Mouse (Mus musculus) stomach, embryonic 16.5 days (tissue): Measurements from ENCODE around the gene Podxl2. TPM values are rescaled to one million over a fixed set of nuclear protein-coding genes. Genes with fewer than 3 reads are reported as not detected.
A peak's percentile ranks its signal among the peaks of the same experiment; 100 is the strongest.

Source experiments
- ATAC-seq: fragments of 200-750 bp; cut with Nextera tagmentation; 2 replicates; pipeline ENCODE4 v1.8.0; 2017; ENCODE audit warnings: moderate number of reproducible peaks, moderate TSS enrichment; ENCODE audit not compliant: insufficient read depth, low FRiP score
- H3K27ac ChIP-seq: fragments of 300-500 bp; sonication (generic); 2 replicates; pipeline ENCODE4 v1.5.1; 2014; ENCODE audit warnings: low read length
- H3K27me3 ChIP-seq: fragments of 300-500 bp; sonication (generic); 2 replicates; pipeline ENCODE4 v1.6.1; 2014; ENCODE audit warnings: low read length, control low read depth, mixed read lengths; ENCODE audit not compliant: control insufficient read depth, insufficient read depth
- H3K36me3 ChIP-seq: fragments of 300-500 bp; sonication (generic); 2 replicates; pipeline ENCODE4 v1.6.1; 2014; ENCODE audit warnings: low read length; ENCODE audit not compliant: control insufficient read depth, insufficient read depth
- H3K4me1 ChIP-seq: fragments of 300-500 bp; sonication (generic); 2 replicates; pipeline ENCODE4 v1.6.1; 2014; ENCODE audit warnings: low read length, control low read depth, mixed read lengths; ENCODE audit not compliant: control insufficient read depth, insufficient read depth
- H3K4me2 ChIP-seq: fragments of 300-500 bp; sonication (generic); 2 replicates; pipeline ENCODE4 v1.6.1; 2014; ENCODE audit warnings: low read depth, low read length, mixed read lengths
- H3K4me3 ChIP-seq: fragments of 300-500 bp; sonication (generic); replicated peaks from 2 replicates; pipeline ENCODE4 v1.5.1; 2014; ENCODE audit warnings: mild to moderate bottlenecking, low read length
- H3K9ac ChIP-seq: fragments of 300-500 bp; sonication (generic); 2 replicates; pipeline ENCODE4 v1.6.1; 2014; ENCODE audit warnings: low read length
- H3K9me3 ChIP-seq: fragments of 300-500 bp; sonication (generic); replicated peaks from 2 replicates; pipeline ENCODE4 v1.6.1; 2016; ENCODE audit warnings: low read length, control low read depth; ENCODE audit not compliant: control insufficient read depth
- WGBS: fragments of 180-500 bp; shearing (Covaris S2); extraction: QIAGEN DNeasy Blood & Tissue Kit; methylation state at CpG from one replicate; pipeline ENCODE4 v1.1.7; 2014; 5-methylcytosine and 5-hydroxymethylcytosine counted together
- polyA plus RNA-seq: library from polyadenylated mRNA; unstranded; fragments of >200 nt; fragmentation: Nextera tagmentation; extraction: Ambion mirVana; gene quantifications from 2 replicates; pipeline ENCODE4 v1.2.1, GENCODE M21; 2015

Gene Podxl2
- polyA plus RNA-seq, 1 experiment from 2014 or later, result 34.4 TPM

GRCm38 (mm10) chr6:88857830-88858229, 17.0 kb downstream of the Podxl2 start:
- no peaks in the 10 kb centered on the region for H3K36me3 ChIP-seq
- WGBS, result 86% methylated on average over 6 of the region's 6 CpGs
- ATAC-seq, result no peak
- no peak overlapping the region for H3K9ac ChIP-seq
- H3K27me3 ChIP-seq, result no peaks in the 10 kb centered on the region
- H3K27ac ChIP-seq, result no peak overlapping the region
- no peak overlapping the region for H3K4me2 ChIP-seq
- H3K4me1 ChIP-seq, result no peaks in the 10 kb centered on the region
- no peaks in the 10 kb centered on the region for H3K9me3 ChIP-seq
- H3K4me3 ChIP-seq, result no peak overlapping the region

DNA sequence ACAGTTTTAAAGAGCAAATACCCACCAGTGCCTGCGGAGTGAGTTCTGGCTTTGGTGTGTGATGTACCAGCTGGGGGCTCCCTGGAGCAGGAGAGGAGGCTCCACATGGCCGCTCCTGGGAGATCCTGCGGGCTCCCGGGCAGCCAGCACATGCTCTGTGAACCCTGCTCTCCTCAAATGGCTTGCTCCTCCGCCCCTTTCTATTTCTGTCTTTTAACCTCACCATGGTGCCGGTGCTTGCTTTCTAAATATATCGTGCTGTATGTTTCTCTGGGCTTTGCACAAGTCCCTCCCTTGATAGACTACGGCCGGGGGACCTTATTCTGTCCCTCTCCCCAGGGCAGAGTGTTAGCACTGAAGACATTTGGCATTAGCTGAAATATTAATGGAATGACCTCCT, 17.6 kb downstream of the Podxl2 start:
- peak; percentile 72 for ATAC-seq
- 30% methylated on average over 9 of the region's 9 CpGs for WGBS
- H3K27ac ChIP-seq, result no peak overlapping the region

DNA sequence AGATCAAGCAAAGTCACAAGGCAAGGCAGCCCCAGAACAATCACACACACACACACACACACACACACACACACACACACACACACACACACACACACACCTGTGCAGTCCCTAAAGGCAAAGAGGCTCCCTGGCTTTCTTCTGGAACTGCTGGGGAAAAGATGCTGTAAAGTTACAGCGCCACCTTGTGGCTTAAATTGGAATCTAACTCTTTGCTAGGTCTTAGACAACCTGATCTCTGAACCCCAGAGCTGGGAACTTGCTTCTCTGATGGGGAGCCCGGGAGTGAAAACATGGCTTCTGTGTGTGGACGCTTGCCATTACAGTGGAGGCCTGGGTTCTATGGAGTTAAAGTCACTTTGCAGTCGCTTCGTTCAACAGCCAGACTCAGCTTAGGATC, 19.2 kb downstream of the Podxl2 start:
- H3K27ac ChIP-seq, result no peak overlapping the region
- H3K4me3 ChIP-seq, result no peak overlapping the region
- no peaks in the 10 kb centered on the region for H3K4me1 ChIP-seq
- ATAC-seq, result no peak
- no peaks in the 10 kb centered on the region for H3K36me3 ChIP-seq
- WGBS, result 18% methylated on average over 5 of the region's 5 CpGs
- no peak overlapping the region for H3K4me2 ChIP-seq
- H3K9me3 ChIP-seq, result no peaks in the 10 kb centered on the region
- no peaks in the 10 kb centered on the region for H3K27me3 ChIP-seq
- H3K9ac ChIP-seq, result no peak overlapping the region

More for the DNA sequence above, 17.6 kb downstream of the Podxl2 start:
- H3K36me3 ChIP-seq, result no peaks in the 10 kb centered on the region
- 0 out of 2 replicates have a peak overlapping the region, but pooled peaks have one; percentile 21 for H3K9ac ChIP-seq
- H3K27me3 ChIP-seq, result no peaks in the 10 kb centered on the region
- no peak overlapping the region for H3K4me3 ChIP-seq
- no peak overlapping the region for H3K4me2 ChIP-seq
- no peaks in the 10 kb centered on the region for H3K4me1 ChIP-seq
- H3K9me3 ChIP-seq, result no peaks in the 10 kb centered on the region

GRCm38 (mm10) chr6:88854509-88854908, 20.3 kb downstream of the Podxl2 start:
- Histone ChIP-seq H3K4me3 (no peak overlapping the region), H3K9ac (no peak overlapping the region), H3K27ac (no peak overlapping the region), H3K4me2 (no peak overlapping the region), H3K36me3 (no peaks in the 10 kb centered on the region), H3K4me1 (no peaks in the 10 kb centered on the region), H3K27me3 (no peaks in the 10 kb centered on the region), H3K9me3 (no peaks in the 10 kb centered on the region)
- 70% methylated on average over 5 of the region's 5 CpGs for WGBS
- ATAC-seq, result no peak

DNA sequence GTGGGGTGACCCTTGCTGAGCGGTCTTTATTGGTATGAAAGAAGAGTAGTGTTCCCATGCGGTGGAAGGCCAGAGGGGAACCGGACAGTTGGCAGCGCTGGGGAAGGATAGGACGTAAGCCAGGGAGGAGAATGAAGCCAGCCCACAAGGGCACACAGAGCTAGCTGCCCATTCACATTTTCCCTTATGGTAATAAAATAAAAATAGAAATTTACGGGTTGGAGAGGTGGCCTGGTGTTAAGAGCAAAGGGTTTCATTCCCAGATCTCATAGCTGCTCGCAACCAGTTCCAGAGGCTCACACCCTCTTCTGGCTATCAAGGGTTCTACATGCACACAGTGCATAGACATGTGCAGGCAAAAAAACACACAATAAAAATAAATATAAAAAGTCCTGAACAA, 24.8 kb downstream of the Podxl2 start:
- Histone ChIP-seq H3K4me3 (no peak overlapping the region), H3K27ac (no peak overlapping the region), H3K9ac (no peak overlapping the region), H3K36me3 (no peaks in the 10 kb centered on the region), H3K9me3 (no peaks in the 10 kb centered on the region), H3K27me3 (no peaks in the 10 kb centered on the region), H3K4me2 (no peak overlapping the region), H3K4me1 (no peaks in the 10 kb centered on the region)
- no peak for ATAC-seq
- WGBS, result 89% methylated on average over 7 of the region's 7 CpGs

- no peak for ATAC-seq
- no peak overlapping the region for H3K27ac ChIP-seq
- WGBS, result 49% methylated on average over 4 of the region's 4 CpGs
Observed at GRCm38 (mm10) chr6:88849270-88849669, 25.6 kb downstream of the Podxl2 start.

GRCm38 (mm10) chr6:88847571-88847970, 27.3 kb downstream of the Podxl2 start:
- no peak for ATAC-seq
- Histone ChIP-seq H3K4me2 (no peak overlapping the region), H3K9me3 (no peaks in the 10 kb centered on the region), H3K36me3 (no peaks in the 10 kb centered on the region), H3K4me1 (0 out of 2 replicates have a peak, but pooled peaks cover 8% of the 10 kb centered on the region), H3K4me3 (no peak overlapping the region), H3K9ac (no peak overlapping the region), H3K27ac (no peak overlapping the region), H3K27me3 (no peaks in the 10 kb centered on the region)
- WGBS, result 56% methylated on average over 2 of the region's 2 CpGs

More at GRCm38 (mm10) chr6:88849270-88849669, 25.6 kb downstream of the Podxl2 start:
- Histone ChIP-seq H3K36me3 (no peaks in the 10 kb centered on the region), H3K4me2 (no peak overlapping the region), H3K27me3 (no peaks in the 10 kb centered on the region), H3K4me1 (no peaks in the 10 kb centered on the region), H3K4me3 (no peak overlapping the region), H3K9me3 (no peaks in the 10 kb centered on the region), H3K9ac (no peak overlapping the region)

DNA sequence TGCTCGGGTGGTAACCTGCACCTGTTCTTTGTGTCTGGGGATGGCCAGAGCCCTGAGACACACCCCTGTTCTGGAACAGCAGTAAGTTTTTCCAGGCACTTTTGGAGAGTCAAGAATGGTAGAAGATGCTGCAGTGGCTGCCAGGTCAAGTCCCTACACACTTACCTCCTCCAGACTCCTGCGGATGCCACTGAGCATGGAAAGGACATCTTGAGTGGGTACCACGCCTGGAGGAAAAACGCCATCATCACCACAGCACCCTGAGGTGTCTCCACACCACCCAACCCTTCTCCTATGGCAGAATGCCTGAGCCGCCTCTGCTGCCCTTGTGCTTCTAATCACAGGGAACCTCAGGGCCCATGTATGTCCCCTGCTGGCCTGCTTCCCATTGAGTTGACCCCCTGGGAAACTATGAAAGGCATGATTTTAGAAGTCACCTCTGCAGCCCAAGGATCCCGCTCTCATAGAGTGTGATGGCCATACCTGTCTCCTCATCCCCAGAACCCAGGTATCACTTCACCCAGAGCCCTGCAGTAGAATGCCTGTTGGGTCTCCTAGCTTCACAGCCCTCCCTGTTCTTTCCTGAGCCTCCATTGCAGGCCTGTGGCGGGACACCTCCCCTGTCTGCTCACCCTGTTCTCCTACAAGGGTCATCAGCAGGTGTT, 29.8 kb downstream of the Podxl2 start:
- no peaks in the 10 kb centered on the region for H3K27me3 ChIP-seq
- H3K4me3 ChIP-seq, result no peak overlapping the region
- H3K9ac ChIP-seq, result no peak overlapping the region
- H3K27ac ChIP-seq, result no peak overlapping the region
- no peaks in the 10 kb centered on the region for H3K36me3 ChIP-seq
- no peak overlapping the region for H3K4me2 ChIP-seq
- 86% methylated on average over 7 of the region's 7 CpGs for WGBS
- no peaks in the 10 kb centered on the region for H3K9me3 ChIP-seq
- no peak for ATAC-seq
- H3K4me1 ChIP-seq, result peaks cover 16% of the 10 kb centered on the region

- H3K27me3 ChIP-seq, result no peaks in the 10 kb centered on the region
- no peak overlapping the region for H3K4me3 ChIP-seq
- H3K9ac ChIP-seq, result no peak overlapping the region
- H3K36me3 ChIP-seq, result peaks cover under 1% of the 10 kb centered on the region; the same call in 1 of the 2 replicates
- H3K4me1 ChIP-seq, result peaks cover 16% of the 10 kb centered on the region
- no peak for ATAC-seq
- no peak overlapping the region for H3K4me2 ChIP-seq
- no peaks in the 10 kb centered on the region for H3K9me3 ChIP-seq
- WGBS, result 80% methylated on average over 9 of the region's 9 CpGs
- no peak overlapping the region for H3K27ac ChIP-seq
Observed at GRCm38 (mm10) chr6:88843781-88844725, 30.8 kb downstream of the Podxl2 start.
